Mouse (Mus musculus): ENCODE results near the gene Rangap1. TPM values are rescaled to one million over a fixed set of nuclear protein-coding genes. Genes with fewer than 3 reads are reported as not detected.

Rangap1 gene
- 103 and 116 TPM in 2 replicates for polyA plus RNA-seq (2015; fragmentation: Nextera tagmentation; extraction: Ambion mirVana)

GRCm38 (mm10) chr15:81744992-81745600 lies at the start of gene Rangap1, which contains the start of gene Zc3h7b:
Gene Rangap1 (minus strand): TSS chr15:81745530.
Gene Zc3h7b (plus strand): TSS chr15:81745057.
- WGBS = under 1% methylated on average over 62 of the region's 65 CpGs
- Histone ChIP-seq H3K9ac (peak within 1 kb of the TSS; percentile 98), H3K27me3 (no peaks in the 10 kb centered on the region), H3K9me3 (no peaks in the 10 kb centered on the region), H3K36me3 (no peaks in the 10 kb centered on the region), H3K4me2 (peak within 1 kb of the TSS; percentile 72), H3K4me3 (peak within 1 kb of the TSS; percentile 94), H3K4me1 (peaks cover 25% of the 10 kb centered on the region), H3K27ac (peak within 1 kb of the TSS; percentile 94)
- peak; percentile 68 for ATAC-seq (ENCODE audit: insufficient number of reproducible peaks, insufficient read depth, low FRiP score, low TSS enrichment, low read depth)

DNA sequence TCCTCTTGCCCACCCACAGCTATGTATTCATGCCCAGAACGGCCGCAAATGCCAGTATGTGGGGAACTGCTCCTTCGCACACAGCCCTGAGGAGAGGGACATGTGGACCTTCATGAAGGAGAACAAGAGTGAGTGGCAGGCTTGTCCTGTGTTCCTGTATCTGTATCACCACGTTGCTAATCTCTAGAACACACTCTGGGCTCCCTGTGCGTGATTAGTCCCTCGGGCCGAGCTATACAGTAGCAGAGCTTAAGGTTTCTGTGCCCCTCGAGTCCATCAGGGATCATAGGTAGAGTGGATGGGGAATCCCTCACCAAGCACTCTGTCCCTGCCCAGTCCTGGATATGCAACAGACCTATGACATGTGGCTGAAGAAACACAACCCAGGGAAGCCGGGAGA lies 47.1 kb upstream of the Rangap1 start:
- Histone ChIP-seq H3K4me1 (no peaks in the 10 kb centered on the region), H3K27me3 (no peaks in the 10 kb centered on the region), H3K9me3 (no peaks in the 10 kb centered on the region), H3K4me2 (no peak overlapping the region), H3K9ac (no peak overlapping the region), H3K36me3 (peaks cover 81% of the 10 kb centered on the region), H3K27ac (no peak overlapping the region), H3K4me3 (no peak overlapping the region)
- ATAC-seq (ENCODE audit: insufficient number of reproducible peaks, insufficient read depth, low FRiP score, low TSS enrichment, low read depth) = no peak
- WGBS = 93% methylated on average over 9 of the region's 9 CpGs

DNA sequence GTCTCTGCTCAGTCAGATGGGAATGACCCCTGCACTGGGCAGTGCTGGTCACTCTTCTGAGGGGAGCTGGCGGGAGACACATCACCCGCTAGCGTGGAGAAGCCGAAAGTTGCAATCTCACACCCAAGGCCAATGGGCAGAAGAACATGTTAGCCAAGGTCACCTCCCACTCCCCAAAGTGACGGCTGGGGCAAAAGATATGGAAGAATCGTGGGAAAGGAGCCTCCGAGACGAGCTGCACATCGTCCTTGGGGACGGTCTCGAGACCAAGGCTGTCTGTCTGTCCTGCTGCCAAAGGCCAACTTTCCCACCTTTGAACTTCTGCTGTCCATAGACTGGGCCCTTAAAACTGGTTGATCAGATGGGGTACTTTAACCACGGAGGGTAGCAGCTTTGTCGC lies 42.2 kb upstream of the Rangap1 start:
- WGBS = 94% methylated on average over 13 of the region's 13 CpGs
- ATAC-seq (ENCODE audit: insufficient number of reproducible peaks, insufficient read depth, low FRiP score, low TSS enrichment, low read depth) = no peak
- Histone ChIP-seq H3K27ac (no peak overlapping the region), H3K4me3 (no peak overlapping the region), H3K4me1 (no peaks in the 10 kb centered on the region), H3K9me3 (no peaks in the 10 kb centered on the region), H3K27me3 (no peaks in the 10 kb centered on the region), H3K9ac (no peak overlapping the region), H3K4me2 (no peak overlapping the region), H3K36me3 (peaks cover 95% of the 10 kb centered on the region)

GRCm38 (mm10) chr15:81785701-81786100 lies 40.4 kb upstream of the Rangap1 start:
- Histone ChIP-seq H3K36me3 (peaks cover 95% of the 10 kb centered on the region), H3K4me3 (no peak overlapping the region), H3K27me3 (no peaks in the 10 kb centered on the region), H3K4me2 (no peak overlapping the region), H3K4me1 (no peaks in the 10 kb centered on the region), H3K9me3 (no peaks in the 10 kb centered on the region), H3K27ac (no peak overlapping the region), H3K9ac (no peak overlapping the region)
- 93% methylated on average over 8 of the region's 8 CpGs for WGBS
- no peak for ATAC-seq (ENCODE audit: insufficient number of reproducible peaks, insufficient read depth, low FRiP score, low TSS enrichment, low read depth)

GRCm38 (mm10) chr15:81784762-81785161 lies 39.4 kb upstream of the Rangap1 start:
- ATAC-seq (ENCODE audit: insufficient number of reproducible peaks, insufficient read depth, low FRiP score, low TSS enrichment, low read depth) = no peak
- Histone ChIP-seq H3K27me3 (no peaks in the 10 kb centered on the region), H3K9me3 (no peaks in the 10 kb centered on the region), H3K9ac (no peak overlapping the region), H3K4me2 (no peak overlapping the region), H3K4me1 (no peaks in the 10 kb centered on the region), H3K27ac (no peak overlapping the region), H3K36me3 (peaks cover 95% of the 10 kb centered on the region), H3K4me3 (no peak overlapping the region)
- 67% methylated on average over 5 of the region's 5 CpGs for WGBS

- Histone ChIP-seq H3K4me2 (no peak overlapping the region), H3K27me3 (no peaks in the 10 kb centered on the region), H3K27ac (no peak overlapping the region), H3K4me3 (no peak overlapping the region), H3K36me3 (peaks cover 98% of the 10 kb centered on the region), H3K9ac (no peak overlapping the region), H3K9me3 (no peaks in the 10 kb centered on the region), H3K4me1 (no peaks in the 10 kb centered on the region)
- no peak for ATAC-seq (ENCODE audit: insufficient number of reproducible peaks, insufficient read depth, low FRiP score, low TSS enrichment, low read depth)
- WGBS = 78% methylated on average over 7 of the region's 7 CpGs
These were observed 36.5 kb upstream of the Rangap1 start for GRCm38 (mm10) chr15:81781816-81782215.

- H3K4me3 ChIP-seq = no peak overlapping the region
- peaks cover 98% of the 10 kb centered on the region for H3K36me3 ChIP-seq
- H3K27me3 ChIP-seq = no peaks in the 10 kb centered on the region
- peaks cover 15% of the 10 kb centered on the region for H3K4me1 ChIP-seq
- 86% methylated on average over 11 of the region's 11 CpGs for WGBS
- H3K27ac ChIP-seq = no peak overlapping the region
- no peak for ATAC-seq (ENCODE audit: insufficient number of reproducible peaks, insufficient read depth, low FRiP score, low TSS enrichment, low read depth)
- H3K4me2 ChIP-seq = no peak overlapping the region
- H3K9ac ChIP-seq = no peak overlapping the region
- no peaks in the 10 kb centered on the region for H3K9me3 ChIP-seq
These were observed 31.5 kb upstream of the Rangap1 start for GRCm38 (mm10) chr15:81776631-81777422.

- Histone ChIP-seq H3K36me3 (peaks cover 91% of the 10 kb centered on the region), H3K9me3 (no peaks in the 10 kb centered on the region), H3K4me2 (no peak overlapping the region), H3K9ac (no peak overlapping the region), H3K27me3 (no peaks in the 10 kb centered on the region), H3K27ac (no peak overlapping the region), H3K4me1 (peaks cover 19% of the 10 kb centered on the region), H3K4me3 (no peak overlapping the region)
- 88% methylated on average over 15 of the region's 15 CpGs for WGBS
- ATAC-seq (ENCODE audit: insufficient number of reproducible peaks, insufficient read depth, low FRiP score, low TSS enrichment, low read depth) = no peak
These were observed 29.3 kb upstream of the Rangap1 start for GRCm38 (mm10) chr15:81774505-81775171.

DNA sequence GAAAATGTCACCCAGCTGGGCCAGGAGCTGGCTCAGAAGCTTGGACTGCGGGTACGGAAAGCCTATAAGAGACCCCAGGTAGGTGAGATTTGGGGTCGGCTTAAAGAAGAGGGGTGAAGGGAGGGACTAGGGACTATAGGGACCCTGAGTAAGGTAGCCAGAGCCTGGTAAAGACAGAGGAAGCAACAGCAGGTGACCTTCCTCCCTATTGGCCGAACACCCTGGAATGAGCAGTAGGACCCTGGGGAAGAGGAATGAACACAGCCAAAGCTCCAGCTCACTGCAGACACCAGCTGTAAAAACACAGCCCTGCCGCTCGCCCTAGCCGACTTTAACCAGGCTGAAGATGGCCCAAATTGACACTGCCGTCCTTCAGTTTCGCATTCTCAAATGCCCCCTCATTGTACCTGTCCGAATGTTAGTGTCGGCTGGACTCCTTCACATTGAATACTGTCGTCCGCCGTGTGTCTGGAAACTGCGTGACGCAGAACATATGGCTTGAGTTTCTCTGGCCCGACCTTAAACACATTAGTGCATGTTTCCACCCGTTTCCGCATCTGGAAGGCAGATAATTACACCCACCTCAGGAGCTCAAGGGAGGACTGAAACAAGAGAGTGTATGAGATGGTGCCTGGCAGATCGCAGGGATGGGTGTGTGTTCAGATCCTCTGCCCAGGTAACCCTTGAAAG lies 27.2 kb upstream of the Rangap1 start:
- Histone ChIP-seq H3K9ac (0 out of 2 replicates have a peak overlapping the region, but pooled peaks have one; percentile 6), H3K9me3 (no peaks in the 10 kb centered on the region), H3K36me3 (peaks cover 91% of the 10 kb centered on the region), H3K4me2 (0 out of 2 replicates have a peak overlapping the region, but pooled peaks have one; percentile 18), H3K27me3 (no peaks in the 10 kb centered on the region), H3K4me3 (no peak overlapping the region), H3K27ac (peak overlapping the region; percentile 45; the same call in 1 of the 2 replicates), H3K4me1 (peaks cover 19% of the 10 kb centered on the region)
- ATAC-seq (ENCODE audit: insufficient number of reproducible peaks, insufficient read depth, low FRiP score, low TSS enrichment, low read depth) = no peak
- 38% methylated on average over 20 of the region's 20 CpGs for WGBS

GRCm38 (mm10) chr15:81769037-81769436 lies 23.7 kb upstream of the Rangap1 start:
- 58% methylated on average over 12 of the region's 13 CpGs for WGBS
- Histone ChIP-seq H3K36me3 (peaks cover 62% of the 10 kb centered on the region), H3K27ac (no peak overlapping the region), H3K4me1 (peaks cover 19% of the 10 kb centered on the region), H3K27me3 (no peaks in the 10 kb centered on the region), H3K9me3 (no peaks in the 10 kb centered on the region), H3K4me2 (no peak overlapping the region), H3K4me3 (no peak overlapping the region), H3K9ac (no peak overlapping the region)
- no peak for ATAC-seq (ENCODE audit: insufficient number of reproducible peaks, insufficient read depth, low FRiP score, low TSS enrichment, low read depth)

GRCm38 (mm10) chr15:81766439-81766838 lies 21.1 kb upstream of the Rangap1 start:
- no peak for ATAC-seq (ENCODE audit: insufficient number of reproducible peaks, insufficient read depth, low FRiP score, low TSS enrichment, low read depth)
- H3K27me3 ChIP-seq = no peaks in the 10 kb centered on the region
- H3K9ac ChIP-seq = no peak overlapping the region
- WGBS = 91% methylated on average over 5 of the region's 5 CpGs
- H3K4me2 ChIP-seq = no peak overlapping the region
- H3K36me3 ChIP-seq = peaks cover 44% of the 10 kb centered on the region
- H3K9me3 ChIP-seq = no peaks in the 10 kb centered on the region
- peaks cover 1% of the 10 kb centered on the region for H3K4me1 ChIP-seq
- H3K27ac ChIP-seq = no peak overlapping the region; the same call in 1 of the 2 replicates
- H3K4me3 ChIP-seq = no peak overlapping the region
